Mouse (Mus musculus) thymus, adult 2 months (tissue): Measurements from ENCODE around the gene Pmpca. TPM values are rescaled to one million over a fixed set of nuclear protein-coding genes. Genes with fewer than 3 reads are reported as not detected.

ENCODE experiments used
- DNase-seq: peaks from one replicate; pipeline ENCODE4 v3.0.0; 2021
- H3K27ac ChIP-seq: fragments of 200-500 bp; 2 replicates; pipeline ENCODE4 v1.5.1; 2012; ENCODE audit warnings: low read length, control low read depth; ENCODE audit not compliant: control insufficient read depth, insufficient read depth
- H3K27me3 ChIP-seq: fragments of 200-500 bp; 2 replicates; pipeline ENCODE4 v1.6.1; 2012; ENCODE audit warnings: mild to moderate bottlenecking, low read length, moderate library complexity, mixed read lengths; ENCODE audit not compliant: control insufficient read depth, insufficient read depth
- H3K36me3 ChIP-seq: fragments of 200-500 bp; 2 replicates; pipeline ENCODE4 v1.6.1; 2012; ENCODE audit warnings: mild to moderate bottlenecking, low read length, moderate library complexity; ENCODE audit not compliant: control insufficient read depth, insufficient read depth
- H3K4me1 ChIP-seq: fragments of 200-500 bp; replicated peaks from 2 replicates; pipeline ENCODE4 v1.6.1; 2012; ENCODE audit warnings: low read length; ENCODE audit not compliant: control insufficient read depth, insufficient read depth
- H3K4me3 ChIP-seq: fragments of 200-500 bp; 2 replicates; pipeline ENCODE4 v1.5.1; 2012; ENCODE audit warnings: mild to moderate bottlenecking, low read length, control low read depth, moderate library complexity; ENCODE audit not compliant: control insufficient read depth, insufficient read depth
- CTCF ChIP-seq: fragments of 200-500 bp; IDR thresholded peaks from 2 replicates; pipeline ENCODE4 v1.5.1; 2012; ENCODE audit warnings: mild to moderate bottlenecking, control low read depth, low read length, moderate library complexity, borderline replicate concordance; ENCODE audit not compliant: control insufficient read depth, poor library complexity, insufficient read depth; ENCODE audit errors: extremely low read depth
- POLR2A ChIP-seq: fragments of 200-500 bp; IDR thresholded peaks from 2 replicates; pipeline ENCODE4 v1.6.1; 2012; ENCODE audit warnings: mild to moderate bottlenecking, low read length, control low read depth, moderate library complexity; ENCODE audit not compliant: control insufficient read depth, poor library complexity, insufficient read depth; ENCODE audit errors: extremely low read depth
- WGBS: fragments of 180-500 bp; shearing (Covaris S2); methylation state at CpG from one replicate; pipeline ENCODE4 v1.1.7; 2018; 5-methylcytosine and 5-hydroxymethylcytosine counted together
- polyA plus RNA-seq: library from polyadenylated mRNA; depleted of rRNA; stranded (reverse); fragments of >200 nt; gene quantifications from 2 replicates; pipeline ENCODE4 v1.2.3, GENCODE M21; 2012

Pmpca gene
- polyA plus RNA-seq, 1 experiment = 55.2 TPM

- 85% methylated on average over 5 of the region's 5 CpGs for WGBS
Observed at GRCm38 (mm10) chr2:26410931-26411411, 21.8 kb downstream of the Pmpca start.

GRCm38 (mm10) chr2:26417066-26417465, 27.9 kb downstream of the Pmpca start:
- Histone ChIP-seq H3K4me3 (no peak overlapping the region), H3K4me1 (no peaks in the 10 kb centered on the region), H3K27me3 (no peaks in the 10 kb centered on the region), H3K27ac (no peak overlapping the region), H3K36me3 (peaks cover 50% of the 10 kb centered on the region)
- TF ChIP-seq CTCF (no peak), POLR2A (no peak)
- no peak for DNase-seq

More at GRCm38 (mm10) chr2:26410931-26411411, 21.8 kb downstream of the Pmpca start:
- TF ChIP-seq POLR2A = no peak
- TF ChIP-seq CTCF = no peak
- Histone ChIP-seq H3K4me1 (peaks cover 18% of the 10 kb centered on the region), H3K27me3 (no peaks in the 10 kb centered on the region), H3K4me3 (no peak overlapping the region), H3K27ac (no peak overlapping the region), H3K36me3 (peaks cover 11% of the 10 kb centered on the region)
- no peak for DNase-seq

- no peak for TF ChIP-seq POLR2A
- no peak for TF ChIP-seq CTCF
- Histone ChIP-seq H3K4me3 (no peak overlapping the region), H3K36me3 (peaks cover 60% of the 10 kb centered on the region), H3K27me3 (no peaks in the 10 kb centered on the region), H3K4me1 (no peaks in the 10 kb centered on the region), H3K27ac (no peak overlapping the region)
- DNase-seq = no peak
- WGBS = 84% methylated on average over 1 of the region's 1 CpGs
Observed at GRCm38 (mm10) chr2:26418120-26418519, 29.0 kb downstream of the Pmpca start.

GRCm38 (mm10) chr2:26421969-26422368, 32.8 kb downstream of the Pmpca start:
- TF ChIP-seq CTCF (no peak), POLR2A (no peak)
- Histone ChIP-seq H3K27me3 (no peaks in the 10 kb centered on the region), H3K36me3 (peaks cover 75% of the 10 kb centered on the region), H3K27ac (no peak overlapping the region), H3K4me3 (no peak overlapping the region), H3K4me1 (no peaks in the 10 kb centered on the region)
- 98% methylated on average over 2 of the region's 2 CpGs for WGBS
- DNase-seq = no peak

- no peak overlapping the region for H3K4me3 ChIP-seq
- peaks cover 76% of the 10 kb centered on the region for H3K36me3 ChIP-seq
- no peaks in the 10 kb centered on the region for H3K4me1 ChIP-seq
- DNase-seq = no peak
- H3K27me3 ChIP-seq = no peaks in the 10 kb centered on the region
- no peak for TF ChIP-seq POLR2A
- TF ChIP-seq CTCF = no peak
- WGBS = 100% methylated on average over 1 of the region's 1 CpGs
- no peak overlapping the region for H3K27ac ChIP-seq
Observed at GRCm38 (mm10) chr2:26423086-26423485, 33.9 kb downstream of the Pmpca start.

GRCm38 (mm10) chr2:26424541-26424940, 35.4 kb downstream of the Pmpca start:
- WGBS = 98% methylated on average over 2 of the region's 2 CpGs
- no peak for TF ChIP-seq CTCF
- no peak for TF ChIP-seq POLR2A
- no peak for DNase-seq
- no peak overlapping the region for H3K4me3 ChIP-seq
- peaks cover 87% of the 10 kb centered on the region for H3K36me3 ChIP-seq
- no peaks in the 10 kb centered on the region for H3K4me1 ChIP-seq
- no peak overlapping the region for H3K27ac ChIP-seq
- no peaks in the 10 kb centered on the region for H3K27me3 ChIP-seq

- no peak for DNase-seq
- no peaks in the 10 kb centered on the region for H3K4me1 ChIP-seq
- no peak overlapping the region for H3K4me3 ChIP-seq
- H3K36me3 ChIP-seq = peaks cover 85% of the 10 kb centered on the region
- WGBS = over 99% methylated on average over 5 of the region's 5 CpGs
- no peak for TF ChIP-seq CTCF
- TF ChIP-seq POLR2A = no peak
- no peak overlapping the region for H3K27ac ChIP-seq
- H3K27me3 ChIP-seq = no peaks in the 10 kb centered on the region
Observed at GRCm38 (mm10) chr2:26429851-26430250, 40.7 kb downstream of the Pmpca start.
